Mouse (Mus musculus): Measurements from ENCODE around the gene Gm17174.
"Not testable (repeated sequence)": the region's sequence is repeated elsewhere in the genome, so short reads cannot be mapped to it uniquely, and the experiment has no call there.

DNA sequence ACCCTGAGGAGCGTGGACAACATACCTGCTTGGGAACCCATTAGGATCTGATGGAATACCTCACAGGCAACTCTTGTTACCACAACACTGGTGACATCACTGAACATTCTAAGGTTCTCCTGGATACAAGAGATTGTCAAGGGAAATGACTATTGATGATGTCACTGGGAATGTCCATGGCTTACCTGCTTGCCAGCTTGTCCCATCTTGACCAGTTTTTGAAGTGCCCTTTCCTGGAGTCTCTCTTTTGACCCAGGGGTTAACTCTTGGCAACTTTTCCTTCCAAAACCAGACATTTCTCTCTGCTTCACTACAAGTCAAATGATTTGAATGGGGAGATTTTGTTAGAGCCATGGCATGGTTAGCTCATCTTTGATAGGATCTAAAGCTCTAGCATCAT is 43.6 kb upstream of the Gm17174 start, which contains the start of gene Gm4181:
- not testable (repeated sequence) for TF ChIP-seq CTCF (IDR thresholded peaks at IDR 0.05; ENCODE audit: low read depth, low read length); POLR2AphosphoS5 (IDR thresholded peaks at IDR 0.05; ENCODE audit: insufficient replicate concordance, low read depth, low read length); GATA1 (IDR thresholded peaks at IDR 0.05; ENCODE audit: borderline replicate concordance, low read length)

All from G1E (cell line).